8 mouse cellular contexts compared by ENCODE assay signal in the genomic region with DNA sequence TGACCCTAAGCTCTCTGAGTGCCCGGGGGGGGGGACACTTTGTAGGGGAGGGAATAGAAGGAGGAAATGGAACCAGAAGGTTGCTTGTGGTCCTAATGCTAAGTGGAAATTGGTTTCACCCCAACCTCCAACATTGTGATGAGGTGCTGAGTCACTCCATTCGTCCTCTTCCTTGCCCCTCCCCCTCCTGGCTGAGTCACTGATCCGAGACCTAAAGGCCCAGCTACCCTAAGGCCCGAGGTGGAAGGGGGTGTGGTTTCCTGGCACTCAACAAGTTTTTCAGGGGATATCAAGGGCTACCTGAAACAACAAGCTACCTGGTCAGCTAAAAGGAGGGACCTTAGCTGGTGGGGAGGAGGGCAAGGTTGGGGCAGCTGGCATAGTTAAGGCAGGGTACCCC. TPM values are rescaled to one million over a fixed set of nuclear protein-coding genes. Genes with fewer than 3 reads are reported as not detected.
DNase-seq lines count a peak whose midpoint lies in the region; ATAC-seq lines count a peak whose summit lies in the region.

No protein-coding gene starts in this region.

- peak; percentile 91 for ATAC-seq in heart, embryonic 12.5 days (ENCODE audit: insufficient number of reproducible peaks, low FRiP score)
- ATAC-seq in activated CD4-positive, CD25-positive, alpha-beta regulatory T cell, adult 4 months = peak; percentile 60
- ATAC-seq in megakaryocyte-erythroid progenitor cell, adult 5-6 weeks (replicated peaks; ENCODE audit: low FRiP score, low TSS enrichment, poor library complexity, severe bottlenecking) = peak; percentile 49; the same call in 1 of the 2 replicates

- no peak overlapping the region for H3K4me3 ChIP-seq in heart, embryonic 12.5 days

- H3K4me1 ChIP-seq in heart, embryonic 12.5 days (replicated peaks) = 0 out of 2 replicates have a peak, but pooled peaks cover 5% of the 10 kb centered on the region

- H3K9me3 ChIP-seq in heart, embryonic 12.5 days (replicated peaks) = no peaks in the 10 kb centered on the region

- no peak for DNase-seq in heart, postnatal 14 days
- DNase-seq in induced T-regulatory cell, adult 2 months (ENCODE audit: low read depth) = peak; percentile 80
- DNase-seq in cerebellum, adult 11-12 months = no peak
- DNase-seq in gastrocnemius, postnatal 14 days = no peak
- DNase-seq in right cerebral cortex, postnatal 25 days = no peak

- no peak overlapping the region for H3K9ac ChIP-seq in heart, embryonic 12.5 days

- H3K4me2 ChIP-seq in heart, embryonic 12.5 days = no peak overlapping the region

- H3K27me3 ChIP-seq in heart, embryonic 12.5 days (replicated peaks) = no peaks in the 10 kb centered on the region

- intact Hi-C loops in heart, postnatal 14 days (cut with DNase I) = loop anchor here (10.0 kb wide), 1 partner anchor 328 kb away; the partner anchor contains the start of gene Mob2
- intact Hi-C loops in gastrocnemius, postnatal 14 days (cut with DNase I; ENCODE audit: low total_unique reads) = loop anchor here (5.0 kb wide), 1 partner anchor 34 kb away; no protein-coding TSS in a partner anchor

- H3K27ac ChIP-seq in heart, embryonic 12.5 days (ENCODE audit: poor library complexity, severe bottlenecking) = no peak overlapping the region

- H3K36me3 ChIP-seq in heart, embryonic 12.5 days = no peaks in the 10 kb centered on the region

- WGBS in heart, embryonic 12.5 days = 25% methylated on average over 4 of the region's 4 CpGs

RNA-seq across cellular contexts. Expression of gene Ctsd, which starts 5.4 kb away (rescaled TPM):
- polyA plus RNA-seq in heart, embryonic 12.5 days (2016; fragmentation: Nextera tagmentation; extraction: Ambion mirVana) = 431 and 436 TPM in 2 replicates
- 100 to 1,000 TPM; 572 to 613 TPM for total RNA-seq in heart, postnatal 14 days (2021)
- polyA plus RNA-seq in activated CD4-positive, CD25-positive, alpha-beta regulatory T cell, adult 4 months (2017; shearing (Covaris generic)) = 100 to 1,000 TPM; 287 to 288 TPM
- total RNA-seq in megakaryocyte-erythroid progenitor cell, adult 5-6 weeks (2014; fragmentation: Nextera tagmentation) = 129 and 174 TPM in 2 replicates
- 136 and 174 TPM in 2 replicates for total RNA-seq in megakaryocyte-erythroid progenitor cell, adult 5-6 weeks (2017)
- 100 to 1,000 TPM; 268 to 284 TPM for total RNA-seq in gastrocnemius, postnatal 14 days (2021)

RNA-seq across cellular contexts. Expression of gene Gm49369, which starts 10.7 kb away (rescaled TPM):
- 3.0 TPM in 1 of 2 replicates, not detected in the other for polyA plus RNA-seq in heart, embryonic 12.5 days (2016; fragmentation: Nextera tagmentation; extraction: Ambion mirVana)
- total RNA-seq in heart, postnatal 14 days (2021) = 1 to 10 TPM; 2.4 to 6.7 TPM
- not detected for polyA plus RNA-seq in activated CD4-positive, CD25-positive, alpha-beta regulatory T cell, adult 4 months (2017; shearing (Covaris generic))
- not detected in 2 replicates for total RNA-seq in megakaryocyte-erythroid progenitor cell, adult 5-6 weeks (2014; fragmentation: Nextera tagmentation)
- total RNA-seq in megakaryocyte-erythroid progenitor cell, adult 5-6 weeks (2017) = 32.8 TPM in 1 of 2 replicates, not detected in the other
- total RNA-seq in gastrocnemius, postnatal 14 days (2021) = 1 to 10 TPM; 1.0 to 4.1 TPM

RNA-seq across cellular contexts. Expression of gene Ifitm10, which starts 19.6 kb away (rescaled TPM):
- polyA plus RNA-seq in heart, embryonic 12.5 days (2016; fragmentation: Nextera tagmentation; extraction: Ambion mirVana) = 5.4 and 7.4 TPM in 2 replicates
- total RNA-seq in heart, postnatal 14 days (2021) = 1 to 10 TPM; 1.7 to 2.1 TPM
- polyA plus RNA-seq in activated CD4-positive, CD25-positive, alpha-beta regulatory T cell, adult 4 months (2017; shearing (Covaris generic)) = 1 to 10 TPM; 1.9 to 2.5 TPM
- total RNA-seq in megakaryocyte-erythroid progenitor cell, adult 5-6 weeks (2014; fragmentation: Nextera tagmentation) = 2.3 TPM in 1 of 2 replicates, not detected in the other
- total RNA-seq in megakaryocyte-erythroid progenitor cell, adult 5-6 weeks (2017) = not detected in 2 replicates
- 1 to 10 TPM; 6.7 to 8.4 TPM for total RNA-seq in gastrocnemius, postnatal 14 days (2021)

RNA-seq across cellular contexts. Expression of gene Syt8, which starts 41.5 kb away (rescaled TPM):
- polyA plus RNA-seq in heart, embryonic 12.5 days (2016; fragmentation: Nextera tagmentation; extraction: Ambion mirVana) = 0.28 and 0.57 TPM in 2 replicates
- total RNA-seq in heart, postnatal 14 days (2021) = not detected
- not detected for polyA plus RNA-seq in activated CD4-positive, CD25-positive, alpha-beta regulatory T cell, adult 4 months (2017; shearing (Covaris generic))
- 2.0 TPM in 1 of 2 replicates, not detected in the other for total RNA-seq in megakaryocyte-erythroid progenitor cell, adult 5-6 weeks (2014; fragmentation: Nextera tagmentation)
- not detected in 2 replicates for total RNA-seq in megakaryocyte-erythroid progenitor cell, adult 5-6 weeks (2017)
- total RNA-seq in gastrocnemius, postnatal 14 days (2021) = not detected

RNA-seq across cellular contexts. Expression of gene Tnni2, which starts 48.4 kb away (rescaled TPM):
- polyA plus RNA-seq in heart, embryonic 12.5 days (2016; fragmentation: Nextera tagmentation; extraction: Ambion mirVana) = 50.6 and 53.5 TPM in 2 replicates
- 1 to 10 TPM; 5.7 to 7.8 TPM for total RNA-seq in heart, postnatal 14 days (2021)
- not detected for polyA plus RNA-seq in activated CD4-positive, CD25-positive, alpha-beta regulatory T cell, adult 4 months (2017; shearing (Covaris generic))
- total RNA-seq in megakaryocyte-erythroid progenitor cell, adult 5-6 weeks (2014; fragmentation: Nextera tagmentation) = not detected in 2 replicates
- total RNA-seq in megakaryocyte-erythroid progenitor cell, adult 5-6 weeks (2017) = 0.99 and 18.9 TPM in 2 replicates
- total RNA-seq in gastrocnemius, postnatal 14 days (2021) = over 10,000 TPM; 14,029 to 14,677 TPM
